Mouse (Mus musculus) kidney, postnatal 36 days (tissue): ENCODE data around the gene Asgr2.
"Not testable (repeated sequence)": the region's sequence is repeated elsewhere in the genome, so short reads cannot be mapped to it uniquely, and the experiment has no call there.

Experiments
- DNase-seq, 2 experiments: peaks; one replicate each; pipeline ENCODE4 v3.0.0; 2021 to 2022; ENCODE audit warnings: mixed read lengths in 2 of 2

Asgr2 gene

GRCm38 (mm10) chr11:70097396-70097795, 5.0 kb downstream of the Asgr2 start:
- no peak for DNase-seq

- no peak for DNase-seq
Observed at GRCm38 (mm10) chr11:70099102-70099501, 6.7 kb downstream of the Asgr2 start.

DNA sequence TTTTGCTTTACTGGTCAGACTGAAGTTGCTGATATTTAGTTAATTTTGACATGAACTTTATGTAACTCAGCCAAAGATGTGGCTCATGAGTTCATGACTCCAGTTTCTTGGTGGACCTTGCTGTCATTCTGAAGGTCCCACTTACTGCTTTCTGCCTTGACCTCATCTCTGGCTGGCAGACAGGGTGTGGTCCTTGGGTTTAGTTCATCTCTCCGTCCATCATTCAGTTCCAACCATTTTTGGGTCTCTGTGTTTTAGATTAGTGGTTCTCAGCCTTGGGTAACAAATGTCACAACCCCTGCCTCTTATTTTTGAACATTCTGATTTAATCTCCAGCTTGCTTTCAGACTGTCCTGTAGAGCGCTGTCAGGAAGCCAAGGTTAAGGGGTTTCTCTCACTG, 7.4 kb downstream of the Asgr2 start:
- DNase-seq = no peak

DNA sequence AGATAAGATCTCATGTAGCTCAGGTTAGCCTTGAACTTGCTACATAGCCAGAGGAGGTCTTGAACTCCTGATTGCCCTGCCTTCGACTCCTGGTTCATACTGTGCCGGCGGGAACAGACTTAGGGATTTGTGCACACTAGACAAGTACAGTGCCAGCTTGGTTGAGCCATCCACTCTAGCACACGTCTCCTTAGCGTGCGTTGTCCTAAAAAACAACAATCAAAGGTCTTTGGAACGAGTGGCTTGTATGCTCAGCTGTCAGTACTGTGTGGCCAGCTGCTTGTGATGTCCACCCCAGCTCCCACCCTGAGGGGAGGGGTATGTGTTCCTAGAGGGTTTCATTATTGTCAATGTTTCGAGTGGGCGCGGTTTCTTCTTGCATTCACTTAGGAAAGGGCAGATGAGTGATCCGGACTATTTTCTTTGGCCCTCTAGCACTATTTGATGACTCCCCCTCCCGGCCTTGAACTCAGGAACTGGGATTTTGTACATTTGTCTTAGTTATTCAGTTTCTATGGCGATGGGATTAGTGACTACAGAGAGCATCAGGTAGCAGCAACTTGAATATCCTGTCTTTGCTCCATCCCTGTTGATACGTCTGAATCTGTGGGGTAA, 11.4 kb downstream of the Asgr2 start:
- no peak for DNase-seq

DNA sequence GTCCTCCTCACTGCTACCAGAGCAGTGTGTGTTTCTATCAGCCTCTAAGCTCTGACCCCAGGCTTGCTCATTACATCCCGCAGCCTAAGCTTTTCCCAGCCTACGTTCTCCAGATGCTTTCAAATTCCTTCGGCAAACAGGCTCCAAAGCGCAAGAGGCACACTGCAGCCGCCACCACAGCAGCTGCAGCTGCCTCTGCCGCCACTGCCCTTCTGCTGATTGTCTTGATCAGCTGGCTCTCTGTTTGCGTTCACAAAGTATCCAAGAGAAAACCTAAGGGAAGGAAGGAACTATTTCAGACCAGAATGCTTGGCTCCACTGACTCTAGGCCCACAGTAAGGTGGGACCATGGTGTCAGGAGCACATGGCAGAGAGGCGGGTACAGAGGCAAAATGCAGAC, 14.6 kb downstream of the Asgr2 start:
- no peak for DNase-seq

- DNase-seq = peak; percentile 39 to 79
Observed at GRCm38 (mm10) chr11:70110146-70110545, 17.7 kb downstream of the Asgr2 start.

GRCm38 (mm10) chr11:70114562-70114961, 22.1 kb downstream of the Asgr2 start:
- no peak for DNase-seq

DNA sequence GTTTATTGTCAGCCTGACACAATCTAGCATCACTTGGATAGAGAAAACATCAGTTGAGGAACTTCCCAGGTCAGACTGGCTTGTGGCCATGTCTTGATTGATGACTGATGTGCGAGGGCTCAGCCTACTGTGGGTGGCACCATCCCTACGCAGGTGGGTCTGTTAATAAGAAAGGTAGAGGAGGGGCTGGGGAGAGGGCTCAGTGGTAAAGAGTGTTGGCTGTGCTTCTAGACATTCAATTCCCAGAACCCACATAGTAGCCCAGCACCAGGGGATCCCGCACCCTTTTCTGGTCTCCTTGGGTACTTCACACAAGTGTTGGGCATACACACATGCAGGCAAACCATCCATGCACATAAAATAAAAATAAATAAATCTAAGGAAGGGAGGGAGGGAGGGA, 23.5 kb downstream of the Asgr2 start:
- no peak for DNase-seq

- DNase-seq = no peak
Observed at GRCm38 (mm10) chr11:70129926-70130379, 37.5 kb downstream of the Asgr2 start, which contains the start of gene Mgl2. TSS of gene Mgl2 (plus strand) at chr11:70130329.

DNA sequence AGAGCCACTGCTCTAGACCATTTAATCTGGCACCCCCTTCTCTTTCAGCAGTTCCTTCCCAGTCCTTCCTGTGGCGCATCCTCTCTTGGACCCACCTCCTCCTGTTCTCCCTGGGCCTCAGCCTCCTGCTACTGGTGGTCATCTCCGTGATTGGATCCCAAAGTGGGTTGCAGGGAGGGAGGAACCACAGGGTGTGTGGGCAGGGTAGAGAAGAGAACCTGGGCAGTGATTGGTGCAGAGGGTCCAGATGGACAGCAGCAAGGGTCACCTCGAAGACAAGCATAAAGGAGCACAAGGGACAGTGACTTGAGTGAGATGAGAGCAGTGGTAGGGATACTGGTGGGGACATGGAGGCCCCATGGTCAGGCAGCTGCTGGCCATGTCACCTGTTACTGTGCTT, 42.6 kb downstream of the Asgr2 start:
- DNase-seq = not testable (repeated sequence)

DNA sequence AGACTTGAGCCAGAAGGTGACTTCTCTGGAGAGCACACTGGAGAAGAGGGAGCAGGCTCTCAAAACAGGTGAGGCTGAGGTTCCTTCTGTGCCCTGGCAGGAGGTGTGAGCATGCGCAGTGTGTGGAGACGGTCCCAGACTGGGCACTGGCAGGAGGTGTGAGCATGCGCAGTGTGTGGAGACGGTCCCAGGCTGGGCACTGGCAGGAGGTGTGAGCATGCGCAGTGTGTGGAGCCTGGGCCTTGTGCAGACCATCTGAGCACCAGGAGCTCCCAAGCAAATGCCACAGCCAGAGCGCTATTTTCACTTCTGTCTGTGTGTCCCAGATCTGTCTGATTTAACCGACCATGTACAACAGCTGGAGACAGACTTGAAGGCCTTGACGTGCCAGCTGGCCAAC, 43.5 kb downstream of the Asgr2 start:
- not testable (repeated sequence) for DNase-seq

DNA sequence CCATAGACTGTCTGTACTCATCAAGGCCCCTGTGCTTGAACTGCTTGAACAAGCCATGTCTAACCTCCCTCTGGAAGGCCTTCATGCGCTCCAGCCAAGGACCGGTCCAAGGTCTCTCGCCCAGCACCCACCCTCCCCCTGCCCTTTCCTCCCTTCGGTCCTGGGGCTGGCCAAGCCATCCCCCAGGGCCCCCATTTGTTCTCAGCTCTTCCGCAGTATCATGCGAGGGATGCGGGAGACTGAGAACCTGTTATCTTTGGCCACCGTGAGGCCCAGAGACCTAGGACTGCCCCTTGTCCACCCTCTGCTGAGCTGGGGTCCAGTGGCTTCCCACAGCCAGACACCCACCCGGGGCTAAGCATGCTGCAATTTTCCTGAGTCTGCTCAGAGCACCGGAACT, 46.7 kb downstream of the Asgr2 start:
- no peak for DNase-seq

DNA sequence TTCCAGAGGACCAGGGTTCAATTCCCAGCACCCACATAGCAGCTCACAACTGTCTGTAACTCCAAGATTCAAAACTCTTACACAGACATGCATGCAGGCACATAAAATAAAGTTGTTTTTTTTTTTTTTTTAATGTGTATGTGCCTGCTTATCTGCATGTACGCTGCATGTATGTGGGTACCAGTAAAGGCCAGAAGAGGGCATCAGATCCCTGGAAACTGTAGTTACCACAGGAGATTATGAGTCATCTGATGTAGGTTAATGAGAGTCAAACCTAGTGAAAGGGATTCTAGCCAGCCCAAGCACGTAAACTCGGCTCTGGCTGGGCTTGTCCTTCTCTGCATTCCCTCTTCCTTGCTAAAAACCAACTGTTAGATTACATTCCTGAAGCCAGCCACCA, 58.6 kb downstream of the Asgr2 start:
- DNase-seq = peak; percentile 62 to 63
